Mouse (Mus musculus) hindbrain, embryonic 14.5 days (tissue): ENCODE measurements around the gene Lef1. TPM values are rescaled to one million over a fixed set of nuclear protein-coding genes. Genes with fewer than 3 reads are reported as not detected.

Experiments
- ATAC-seq: fragments of 200-750 bp; cut with Nextera tagmentation; 2 replicates; pipeline ENCODE4 v1.8.0; 2017; ENCODE audit warnings: moderate number of reproducible peaks, mild to moderate bottlenecking, moderate TSS enrichment, moderate library complexity; ENCODE audit not compliant: low FRiP score
- DNase-seq: peaks from one replicate; pipeline ENCODE4 v3.0.0-alpha.2; 2015; ENCODE audit warnings: low spot score
- H3K27ac ChIP-seq: fragments of 300-500 bp; sonication (generic); 2 replicates; pipeline ENCODE4 v1.5.1; 2014; ENCODE audit warnings: mild to moderate bottlenecking, moderate library complexity
- H3K27me3 ChIP-seq: fragments of 300-500 bp; sonication (generic); 2 replicates; pipeline ENCODE4 v1.6.1; 2014; ENCODE audit warnings: mild to moderate bottlenecking, low read length, mixed read lengths; ENCODE audit not compliant: control insufficient read depth, insufficient read depth
- H3K36me3 ChIP-seq: fragments of 300-500 bp; sonication (generic); replicated peaks from 2 replicates; pipeline ENCODE4 v1.6.1; 2014; ENCODE audit not compliant: control insufficient read depth, insufficient read depth
- H3K4me1 ChIP-seq: fragments of 300-500 bp; sonication (generic); replicated peaks from 2 replicates; pipeline ENCODE4 v1.6.1; 2014; ENCODE audit warnings: antibody characterized with exemption, low read length, mixed read lengths; ENCODE audit not compliant: control insufficient read depth, insufficient read depth
- H3K4me2 ChIP-seq: fragments of 300-500 bp; sonication (generic); replicated peaks from 2 replicates; pipeline ENCODE4 v1.6.1; 2014; ENCODE audit warnings: mild to moderate bottlenecking, moderate library complexity
- H3K4me3 ChIP-seq: fragments of 300-500 bp; sonication (generic); replicated peaks from 2 replicates; pipeline ENCODE4 v1.5.1; 2014; ENCODE audit warnings: mild to moderate bottlenecking, low read length
- H3K9ac ChIP-seq: fragments of 300-500 bp; sonication (generic); 2 replicates; pipeline ENCODE4 v1.6.1; 2014
- H3K9me3 ChIP-seq: fragments of 300-500 bp; sonication (generic); 2 replicates; pipeline ENCODE4 v1.6.1; 2016; ENCODE audit warnings: low read length; ENCODE audit not compliant: control insufficient read depth
- WGBS: fragments of 180-500 bp; shearing (Covaris S2); extraction: QIAGEN DNeasy Blood & Tissue Kit; methylation state at CpG from one replicate; pipeline ENCODE4 v1.1.7; 2014; 5-methylcytosine and 5-hydroxymethylcytosine counted together
- polyA plus RNA-seq: library from polyadenylated mRNA; unstranded; fragments of >200 nt; fragmentation: Nextera tagmentation; extraction: Ambion mirVana; gene quantifications from 2 replicates; pipeline ENCODE4 v1.2.1, GENCODE M21; 2014

The Lef1 gene
- polyA plus RNA-seq, 1 experiment from 2014 or later: 9.8 TPM

GRCm38 (mm10) chr3:131255399-131255981 lies 145.2 kb downstream of the Lef1 start:
- Histone ChIP-seq H3K27me3 (no peaks in the 10 kb centered on the region), H3K9ac (no peak overlapping the region), H3K36me3 (no peaks in the 10 kb centered on the region), H3K4me3 (no peak overlapping the region), H3K27ac (no peak overlapping the region), H3K9me3 (no peaks in the 10 kb centered on the region), H3K4me1 (no peaks in the 10 kb centered on the region), H3K4me2 (no peak overlapping the region)
- ATAC-seq (no peak), DNase-seq (no peak)
- 95% methylated on average over 3 of the region's 3 CpGs for WGBS

GRCm38 (mm10) chr3:131258921-131259320 lies 148.7 kb downstream of the Lef1 start:
- H3K4me1 ChIP-seq: no peaks in the 10 kb centered on the region
- no peak overlapping the region for H3K4me3 ChIP-seq
- 91% methylated on average over 3 of the region's 3 CpGs for WGBS

GRCm38 (mm10) chr3:131259392-131259965 lies 149.2 kb downstream of the Lef1 start:
- Histone ChIP-seq H3K9me3 (0 out of 2 replicates have a peak, but pooled peaks cover 7% of the 10 kb centered on the region), H3K9ac (no peak overlapping the region), H3K4me2 (no peak overlapping the region), H3K4me3 (no peak overlapping the region), H3K4me1 (no peaks in the 10 kb centered on the region), H3K36me3 (no peaks in the 10 kb centered on the region), H3K27ac (no peak overlapping the region), H3K27me3 (no peaks in the 10 kb centered on the region)
- 92% methylated on average over 9 of the region's 9 CpGs for WGBS
- no peak for ATAC-seq
- DNase-seq: no peak

More at GRCm38 (mm10) chr3:131258921-131259320, 148.7 kb downstream of the Lef1 start:
- Histone ChIP-seq H3K4me2 (no peak overlapping the region), H3K27ac (no peak overlapping the region), H3K36me3 (no peaks in the 10 kb centered on the region), H3K9me3 (0 out of 2 replicates have a peak, but pooled peaks cover 7% of the 10 kb centered on the region), H3K9ac (no peak overlapping the region), H3K27me3 (no peaks in the 10 kb centered on the region)
- ATAC-seq: no peak
- no peak for DNase-seq

- 0 out of 2 replicates have a peak, but pooled peaks cover 7% of the 10 kb centered on the region for H3K9me3 ChIP-seq
- 97% methylated on average over 6 of the region's 6 CpGs for WGBS
- no peak for ATAC-seq
Measured at GRCm38 (mm10) chr3:131260418-131260817, 150.1 kb downstream of the Lef1 start.

GRCm38 (mm10) chr3:131263766-131264486 lies 153.7 kb downstream of the Lef1 start:
- Histone ChIP-seq H3K9ac (no peak overlapping the region), H3K27me3 (no peaks in the 10 kb centered on the region), H3K4me3 (no peak overlapping the region), H3K4me2 (no peak overlapping the region), H3K36me3 (no peaks in the 10 kb centered on the region), H3K9me3 (0 out of 2 replicates have a peak, but pooled peaks cover 7% of the 10 kb centered on the region), H3K4me1 (no peaks in the 10 kb centered on the region), H3K27ac (no peak overlapping the region)
- DNase-seq: no peak
- ATAC-seq: no peak
- WGBS: 44% methylated on average over 15 of the region's 15 CpGs

More at GRCm38 (mm10) chr3:131260418-131260817, 150.1 kb downstream of the Lef1 start:
- Histone ChIP-seq H3K36me3 (no peaks in the 10 kb centered on the region), H3K4me3 (no peak overlapping the region), H3K4me2 (no peak overlapping the region), H3K9ac (no peak overlapping the region), H3K27ac (no peak overlapping the region), H3K27me3 (no peaks in the 10 kb centered on the region), H3K4me1 (no peaks in the 10 kb centered on the region)
- DNase-seq: no peak

GRCm38 (mm10) chr3:131265516-131265915 lies 155.2 kb downstream of the Lef1 start:
- H3K4me2 ChIP-seq: no peak overlapping the region
- no peak for ATAC-seq
- H3K9ac ChIP-seq: no peak overlapping the region
- no peaks in the 10 kb centered on the region for H3K4me1 ChIP-seq
- no peak for DNase-seq
- no peak overlapping the region for H3K4me3 ChIP-seq
- WGBS: 91% methylated on average over 8 of the region's 8 CpGs
- 0 out of 2 replicates have a peak, but pooled peaks cover 7% of the 10 kb centered on the region for H3K9me3 ChIP-seq
- H3K27me3 ChIP-seq: no peaks in the 10 kb centered on the region
- H3K36me3 ChIP-seq: no peaks in the 10 kb centered on the region
- no peak overlapping the region for H3K27ac ChIP-seq

GRCm38 (mm10) chr3:131266366-131267050 lies 156.2 kb downstream of the Lef1 start:
- Histone ChIP-seq H3K36me3 (no peaks in the 10 kb centered on the region), H3K27me3 (no peaks in the 10 kb centered on the region), H3K9ac (no peak overlapping the region), H3K4me2 (no peak overlapping the region), H3K4me3 (no peak overlapping the region), H3K4me1 (peaks cover 5% of the 10 kb centered on the region), H3K27ac (no peak overlapping the region), H3K9me3 (no peaks in the 10 kb centered on the region)
- DNase-seq (no peak), ATAC-seq (no peak)
- 90% methylated on average over 3 of the region's 3 CpGs for WGBS

- 41% methylated on average over 6 of the region's 6 CpGs for WGBS
- no peak overlapping the region for H3K27ac ChIP-seq
- H3K4me3 ChIP-seq: no peak overlapping the region
Measured at GRCm38 (mm10) chr3:131270381-131270780, 160.1 kb downstream of the Lef1 start.

GRCm38 (mm10) chr3:131271157-131271556 lies 160.9 kb downstream of the Lef1 start:
- H3K9ac ChIP-seq: no peak overlapping the region
- 11% methylated on average over 8 of the region's 8 CpGs for WGBS

More at GRCm38 (mm10) chr3:131270381-131270780, 160.1 kb downstream of the Lef1 start:
- DNase-seq (no peak), ATAC-seq (no peak)
- Histone ChIP-seq H3K9ac (no peak overlapping the region), H3K4me1 (peaks cover 5% of the 10 kb centered on the region), H3K4me2 (no peak overlapping the region), H3K9me3 (no peaks in the 10 kb centered on the region), H3K27me3 (no peaks in the 10 kb centered on the region), H3K36me3 (no peaks in the 10 kb centered on the region)

More at GRCm38 (mm10) chr3:131271157-131271556, 160.9 kb downstream of the Lef1 start:
- no peaks in the 10 kb centered on the region for H3K9me3 ChIP-seq
- H3K27ac ChIP-seq: no peak overlapping the region
- peak overlapping the region; percentile 61 for H3K4me3 ChIP-seq
- no peak for DNase-seq
- H3K27me3 ChIP-seq: no peaks in the 10 kb centered on the region
- peaks cover 5% of the 10 kb centered on the region for H3K4me1 ChIP-seq
- no peaks in the 10 kb centered on the region for H3K36me3 ChIP-seq
- ATAC-seq: peak; percentile 14; the same call in 1 of the 2 replicates
- peak overlapping the region; percentile 86 for H3K4me2 ChIP-seq
